Mouse (Mus musculus) heart, adult 9 months (tissue): ENCODE data around the gene Vat1.
"Not testable (repeated sequence)": the region's sequence is repeated elsewhere in the genome, so short reads cannot be mapped to it uniquely, and the experiment has no call there.

Experiments used
- DNase-seq, 2 experiments: peaks; one replicate each; pipeline ENCODE4 v3.0.0; 2022; ENCODE audit warnings: low spot score in 2 of 2

Vat1 gene

DNA sequence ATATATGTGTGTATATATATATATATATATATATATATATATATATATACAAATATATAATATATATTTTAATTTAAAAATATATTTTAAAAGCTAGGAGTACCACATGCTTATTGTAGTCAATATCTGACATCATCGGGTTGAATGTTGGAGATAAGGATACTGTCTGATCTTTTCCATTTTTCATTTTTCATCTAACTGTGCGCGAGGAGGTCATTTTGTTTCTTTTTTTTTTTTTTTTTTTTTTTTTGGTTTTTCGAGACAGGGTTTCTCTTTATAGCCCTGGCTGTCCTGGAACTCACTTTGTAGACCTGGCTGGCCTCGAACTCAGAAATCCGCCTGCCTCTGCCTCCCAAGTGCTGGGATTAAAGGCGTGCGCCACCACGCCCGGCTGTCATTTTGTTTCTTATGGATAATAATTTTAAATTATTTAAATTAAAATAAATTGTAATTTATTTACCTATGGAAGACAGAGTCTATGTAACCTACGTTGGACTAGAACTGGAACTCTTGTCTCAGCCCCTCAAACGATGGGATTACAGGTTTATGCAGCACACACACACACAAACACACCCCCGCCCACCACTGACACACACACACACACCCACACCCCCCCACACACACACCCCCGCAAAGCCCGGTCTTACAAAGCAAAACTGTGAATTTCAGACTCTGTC is 24.4 kb downstream of the Vat1 start:
- not testable (repeated sequence) for DNase-seq

DNA sequence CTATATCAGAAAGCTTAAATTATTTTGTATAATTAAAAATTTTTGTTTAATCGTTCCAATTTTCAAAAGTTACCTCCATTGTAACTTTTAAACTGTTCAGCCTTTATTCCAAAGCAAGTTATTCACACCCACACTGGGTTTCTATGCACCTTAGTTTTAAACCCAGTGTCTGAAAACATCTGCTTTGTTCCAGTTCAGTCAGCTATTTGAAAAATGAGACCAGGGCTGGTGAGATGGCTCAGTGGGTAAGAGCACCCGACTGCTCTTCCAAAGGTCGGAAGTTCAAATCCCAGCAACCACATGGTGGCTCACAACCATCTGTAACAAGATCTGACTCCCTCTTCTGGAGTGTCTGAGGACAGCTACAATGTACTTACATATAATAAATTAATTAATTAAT is 28.0 kb downstream of the Vat1 start:
- DNase-seq, result not testable (repeated sequence)

DNA sequence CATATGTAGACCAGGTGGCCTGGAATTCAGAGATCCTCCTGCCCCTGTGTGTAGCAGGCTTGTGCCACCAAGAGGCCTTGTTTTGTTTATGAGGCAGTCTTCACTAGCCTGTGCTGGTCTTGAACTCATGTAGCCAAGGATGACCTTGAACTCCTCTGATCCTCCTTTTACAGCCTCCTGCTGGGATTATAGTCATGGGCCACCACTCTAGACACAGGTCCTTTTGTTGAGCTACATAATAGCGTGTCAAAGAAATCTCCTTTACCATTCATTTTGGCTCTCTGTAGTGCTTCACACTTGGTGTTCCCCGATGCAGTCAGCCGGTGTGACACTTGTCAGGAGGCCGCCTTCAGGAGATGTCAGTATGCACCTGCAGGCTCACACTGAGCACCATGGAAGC is 29.1 kb downstream of the Vat1 start:
- no peak for DNase-seq

DNA sequence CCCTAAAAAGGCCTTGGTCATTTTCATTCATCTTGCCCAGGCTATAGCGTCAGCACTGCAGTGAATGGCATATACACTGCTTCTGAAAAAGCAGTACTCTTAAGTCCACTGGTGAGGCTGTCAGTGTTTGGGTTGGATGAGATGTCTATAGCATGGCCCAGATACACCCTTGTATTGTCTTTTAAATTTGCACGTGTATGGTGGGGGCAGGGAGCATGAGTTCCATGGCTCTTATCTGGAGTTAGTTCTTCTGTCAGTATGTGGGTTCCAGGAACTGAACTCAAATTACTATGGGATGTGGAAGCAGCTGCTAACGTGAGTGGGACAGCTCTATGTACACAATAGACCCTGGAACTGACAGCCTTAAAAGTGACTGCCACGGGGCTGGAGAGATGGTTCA is 30.2 kb downstream of the Vat1 start:
- DNase-seq, result no peak

DNA sequence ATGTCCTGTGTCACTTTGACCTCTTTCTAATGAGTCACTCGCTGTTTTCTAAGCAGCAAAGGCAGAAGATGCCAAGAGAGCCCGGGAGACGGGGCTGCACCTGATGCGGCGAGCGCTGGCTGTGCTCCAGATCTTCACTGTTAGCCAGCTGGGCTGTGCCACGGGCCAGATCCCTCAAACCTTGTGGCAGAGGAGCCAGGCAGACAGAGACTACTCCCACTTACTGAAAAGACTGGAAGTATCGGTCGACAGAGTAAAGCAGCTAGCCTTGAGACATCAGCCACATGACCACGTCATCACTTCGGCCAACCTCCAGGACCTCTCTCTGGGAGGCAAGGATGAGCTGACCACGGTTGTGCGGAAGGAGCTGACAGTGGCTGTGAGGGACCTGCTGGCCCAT is 32.6 kb downstream of the Vat1 start:
- no peak for DNase-seq

DNA sequence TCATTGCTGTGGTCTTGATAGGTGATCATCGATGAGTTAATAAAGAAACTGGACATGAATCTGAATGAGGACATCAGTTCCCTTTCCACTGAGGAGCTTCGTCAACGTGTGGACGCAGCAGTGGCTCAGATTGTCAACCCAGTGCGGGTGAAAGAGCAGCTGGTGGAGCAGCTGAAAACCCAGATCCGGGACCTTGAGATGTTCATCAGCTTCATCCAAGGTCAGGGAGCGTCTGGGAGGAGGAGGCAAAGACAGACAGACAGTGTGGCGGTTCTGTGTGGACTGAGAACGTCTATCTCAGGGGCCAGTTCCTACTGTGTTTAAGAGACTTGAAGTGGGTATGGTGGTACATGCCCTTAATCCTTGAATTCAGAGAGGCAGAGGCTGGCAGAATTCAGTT is 34.7 kb downstream of the Vat1 start:
- DNase-seq, result no peak

DNA sequence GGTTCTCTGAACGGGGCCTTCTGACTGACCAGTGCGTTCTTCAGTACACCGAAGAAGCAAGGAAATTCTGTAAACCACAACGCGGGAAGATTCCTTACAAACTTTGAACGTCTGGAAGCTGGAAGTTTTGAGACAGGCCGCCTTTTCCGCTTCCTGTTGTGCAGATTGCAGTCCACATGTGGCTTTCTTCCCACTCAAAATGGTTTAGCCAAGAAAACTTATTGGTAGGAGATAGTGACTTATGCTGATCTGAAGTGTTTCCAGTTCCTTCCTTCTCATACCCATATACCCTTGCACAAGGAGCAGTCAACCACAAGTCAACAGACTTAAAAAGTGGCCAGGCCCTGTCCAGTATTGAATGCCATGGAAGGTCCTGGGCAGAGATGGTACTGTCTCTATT is 39.9 kb downstream of the Vat1 start:
- no peak for DNase-seq

DNA sequence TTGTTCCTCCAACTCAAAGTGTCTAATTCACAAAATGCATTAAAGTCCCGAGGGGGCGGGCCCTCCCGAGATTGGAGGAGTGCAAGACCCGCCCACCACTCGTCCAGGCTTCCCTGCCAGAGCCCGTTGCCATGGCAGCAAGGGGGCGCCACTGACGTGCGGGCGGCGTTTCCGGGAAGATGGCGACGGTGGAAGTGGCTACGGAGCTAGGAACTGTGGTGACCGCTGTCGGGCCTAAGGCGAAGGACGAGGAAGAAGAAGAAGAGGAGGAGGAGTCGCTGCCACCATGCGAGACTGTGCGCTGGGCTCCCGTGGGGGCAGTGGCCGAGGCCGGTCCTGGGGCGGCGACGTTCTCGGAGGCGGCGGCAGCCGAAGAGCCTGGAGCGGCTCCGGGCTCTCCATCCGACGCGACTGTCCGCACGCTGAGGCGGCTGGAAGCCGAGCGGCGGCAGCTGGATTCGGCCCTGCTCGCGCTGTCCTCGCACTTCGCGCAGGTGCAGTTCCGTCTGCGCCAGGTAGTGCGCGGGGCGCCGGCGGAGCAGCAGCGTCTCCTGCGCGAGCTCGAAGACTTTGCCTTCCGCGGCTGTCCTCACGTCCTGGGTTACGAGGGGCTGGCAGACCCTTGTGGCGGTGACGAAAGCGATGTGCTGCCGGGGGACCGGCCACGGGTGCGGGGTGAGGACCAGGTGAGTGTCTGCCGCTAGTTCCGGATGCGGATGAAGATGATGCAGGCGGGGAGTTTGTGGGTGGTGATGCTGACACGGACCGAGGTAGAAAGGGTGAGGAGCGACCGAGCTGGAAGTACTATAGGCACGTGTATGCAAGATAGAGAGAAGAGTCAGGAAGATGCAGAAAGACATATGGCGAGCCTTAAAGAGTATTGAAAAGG is 40.9 kb downstream of the Vat1 start, which contains the start of the genes Rundc1 and Ptges3l:
TSS of gene Rundc1 (plus strand) at position 161 of the 889 bp plus-strand sequence.
TSS of gene Ptges3l (minus strand) at position 409 of the 889 bp plus-strand sequence.
- DNase-seq, result peak; percentile 94 to 97

DNA sequence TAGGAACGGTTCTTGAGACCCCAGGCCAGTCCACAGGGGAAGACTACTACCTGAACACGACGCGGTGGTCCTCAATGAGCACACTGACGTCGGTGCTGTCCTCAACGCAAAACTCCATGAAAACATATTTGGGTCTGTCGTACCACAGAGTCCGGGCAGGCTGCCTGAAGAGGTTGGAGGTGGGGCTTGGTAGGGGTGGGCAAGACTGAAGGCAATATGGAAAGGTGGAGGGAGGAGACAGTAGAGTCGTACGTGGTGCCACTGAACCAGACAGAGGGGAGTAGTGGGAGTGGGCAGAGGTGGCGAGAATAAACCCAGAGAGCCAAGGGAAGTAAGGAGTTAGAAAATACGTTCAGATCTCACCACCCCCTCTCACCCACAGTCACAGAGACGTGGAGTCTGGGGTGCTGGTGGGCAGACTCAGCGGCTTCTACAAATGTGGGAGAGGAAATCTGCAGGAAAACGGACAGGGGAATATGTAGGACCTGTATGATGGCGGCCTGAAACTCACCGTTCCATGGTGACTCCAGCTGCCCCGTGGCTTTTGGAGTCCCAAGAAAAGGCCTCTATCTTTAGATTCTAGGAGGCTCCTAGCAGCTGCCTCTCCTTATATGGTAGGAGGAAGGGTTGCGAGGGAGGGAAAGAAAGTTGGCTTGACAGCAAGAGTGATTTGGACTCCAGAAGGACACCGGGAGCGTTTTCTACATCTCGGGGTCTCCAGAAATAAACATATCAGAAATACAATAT is 41.8 kb downstream of the Vat1 start, which contains the start of gene Gm27029:
TSS of gene Gm27029 (minus strand) at position 692 of the 747 bp plus-strand sequence.
- DNase-seq, result peak in 1 of 2 experiments; percentile 15

DNA sequence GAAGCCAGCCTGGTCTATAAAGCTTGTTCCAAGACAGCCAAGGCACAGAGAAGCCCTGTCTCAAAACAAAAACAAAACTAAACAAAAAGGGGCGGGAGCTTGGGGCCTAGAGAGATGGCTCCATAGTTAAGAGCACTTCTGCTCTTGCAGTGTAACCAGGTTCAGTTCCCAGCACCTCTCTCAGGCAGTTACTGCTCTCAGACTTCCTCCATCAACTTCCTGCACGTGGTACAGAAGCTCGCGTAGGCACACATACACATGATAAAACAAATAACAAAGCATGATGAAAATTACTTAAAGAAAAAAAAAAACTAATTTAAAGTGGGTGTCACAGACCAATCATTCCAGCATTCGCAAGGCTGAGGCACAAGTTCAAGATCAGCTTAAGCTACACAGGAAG is 45.9 kb downstream of the Vat1 start:
- DNase-seq, result no peak

DNA sequence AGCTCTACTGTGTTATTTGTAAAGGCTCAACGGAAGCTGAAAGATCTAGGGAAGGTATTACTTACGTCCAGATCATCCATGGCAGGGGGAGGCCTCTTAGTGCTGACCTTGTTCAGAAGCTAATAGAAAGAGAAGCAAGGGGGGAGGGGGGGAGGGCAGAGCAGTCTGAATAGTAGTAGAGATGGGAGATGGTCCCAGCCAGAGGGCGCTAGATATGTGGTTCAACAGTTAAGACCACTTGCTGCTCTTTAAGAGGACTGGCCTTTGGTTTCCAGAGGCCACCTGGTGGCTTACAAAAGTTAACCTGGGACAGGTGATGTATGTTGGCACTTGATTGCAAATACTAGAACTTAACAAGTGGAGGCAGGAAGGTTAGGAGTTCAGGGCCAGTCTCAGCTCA is 46.4 kb downstream of the Vat1 start:
- no peak for DNase-seq

DNA sequence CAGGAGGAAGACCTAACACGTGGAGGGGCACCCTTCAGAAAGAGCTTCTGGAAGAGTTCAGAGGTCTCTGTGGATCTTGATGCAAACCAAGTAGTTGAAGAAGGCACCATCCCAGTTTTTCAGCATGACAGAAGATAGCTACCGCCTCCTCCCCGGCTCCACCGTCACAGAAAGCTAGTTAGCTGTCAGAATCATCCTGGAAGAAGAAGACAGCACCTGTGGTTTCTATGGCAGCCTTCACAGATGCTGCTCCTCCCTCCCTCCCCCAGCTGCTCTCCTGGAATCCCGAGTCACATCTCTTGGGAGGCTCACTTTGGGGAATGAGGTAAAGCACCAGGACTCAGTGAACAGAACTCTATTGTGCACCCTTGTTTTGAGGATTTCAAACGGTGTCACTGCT is 47.0 kb downstream of the Vat1 start:
- no peak for DNase-seq

DNA sequence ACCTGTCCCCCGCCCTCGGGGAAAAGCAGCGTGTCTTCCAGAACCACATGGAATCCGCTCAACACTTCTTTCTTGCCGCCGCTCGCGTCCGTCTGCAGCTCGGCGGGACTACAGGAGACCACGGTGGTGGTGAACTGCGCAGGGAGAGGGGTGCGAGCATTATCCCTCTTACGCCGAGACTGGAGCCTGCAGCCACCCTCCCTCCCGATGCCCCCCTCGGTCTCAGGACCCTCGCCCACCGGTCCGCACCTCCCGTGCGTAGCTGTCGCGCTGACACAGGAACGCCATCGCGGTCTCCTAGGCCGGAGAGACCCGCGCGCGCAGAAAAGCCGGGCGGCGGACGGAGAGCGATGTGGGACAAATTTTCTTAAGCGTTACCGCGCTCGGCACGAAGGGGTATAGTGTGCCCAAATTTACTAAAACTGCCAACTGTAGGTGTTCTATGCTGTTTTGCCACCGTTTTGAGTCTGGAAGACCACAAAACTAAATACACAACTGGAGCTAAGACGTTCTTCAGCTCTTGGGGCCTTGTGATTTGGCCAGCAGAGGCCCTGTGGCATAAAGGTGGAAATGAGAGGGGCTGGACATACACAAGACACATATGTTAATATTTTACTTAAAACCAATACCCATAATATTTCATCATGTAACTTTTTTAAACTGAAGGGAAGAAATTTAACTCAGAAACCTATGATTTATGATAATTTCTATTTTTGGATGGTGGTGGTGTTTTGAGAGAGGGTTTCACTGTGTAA is 48.8 kb downstream of the Vat1 start, which contains the start of gene Aarsd1:
TSS of gene Aarsd1 (minus strand) at position 515 of the 755 bp plus-strand sequence.
- DNase-seq, result peak; percentile 84 to 87

DNA sequence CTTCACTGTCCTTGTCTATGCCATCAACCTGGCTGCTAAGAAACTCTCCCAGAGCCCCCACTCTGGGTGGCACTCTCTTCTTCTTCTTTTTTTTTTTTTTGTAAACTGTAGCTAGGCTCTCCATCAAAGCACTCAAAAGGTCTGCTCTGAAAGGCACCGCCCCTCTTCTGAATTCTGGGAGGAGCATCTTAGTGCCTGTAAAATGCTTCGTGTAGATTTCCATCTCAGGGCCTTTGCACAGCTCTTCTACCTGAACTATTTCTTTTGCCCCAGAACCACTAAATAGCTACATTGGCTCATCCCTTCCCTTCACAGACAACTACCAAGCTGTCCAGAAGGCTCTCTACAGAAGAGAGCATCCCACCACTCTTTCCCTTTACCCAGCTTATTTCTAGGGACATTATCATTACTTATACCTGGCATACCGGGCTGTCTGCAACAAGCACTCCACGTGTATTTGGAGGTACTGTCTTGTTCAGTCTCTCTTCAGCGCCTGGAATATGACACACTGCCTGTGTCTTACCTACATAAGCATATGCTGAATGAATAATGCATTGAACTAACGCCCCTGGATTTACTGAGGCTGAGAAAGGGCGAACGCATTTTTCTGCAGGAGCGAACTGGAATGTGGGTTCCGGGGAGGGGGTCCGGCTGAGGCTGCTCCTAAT is 49.5 kb downstream of the Vat1 start:
- DNase-seq, result no peak

DNA sequence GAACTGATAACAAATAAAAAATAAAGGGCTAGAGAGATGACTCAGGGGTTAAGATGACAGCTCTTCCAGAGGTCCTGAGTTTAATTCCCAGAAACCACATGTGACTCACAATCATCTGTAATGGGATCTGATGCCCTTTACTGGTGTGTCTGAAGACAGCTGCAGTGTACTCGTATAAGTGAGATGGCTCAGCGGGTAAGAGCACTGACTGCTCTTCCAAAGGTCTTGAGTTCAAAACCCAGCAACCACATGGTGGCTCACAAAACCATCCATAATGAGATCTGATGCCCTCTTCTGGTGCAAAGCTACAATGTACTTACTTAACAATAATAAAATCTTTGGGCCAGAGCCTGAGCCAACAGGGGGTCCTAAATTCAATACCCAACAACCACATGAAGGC is 50.7 kb downstream of the Vat1 start:
- no peak for DNase-seq
